Mouse (Mus musculus) neutrophil, adult 5-6 weeks (primary cell): ENCODE results near the gene Gab1. TPM values are rescaled to one million over a fixed set of nuclear protein-coding genes. Genes with fewer than 3 reads are reported as not detected.

Experiments
- ATAC-seq: fragments of 151-379, 151-347 bp; 2 replicates; pipeline ENCODE4 v1.8.0; 2017; ENCODE audit warnings: mild to moderate bottlenecking, moderate TSS enrichment; ENCODE audit not compliant: insufficient number of reproducible peaks, poor library complexity, low FRiP score, severe bottlenecking; ENCODE audit errors: extremely low read depth
- total RNA-seq: library from RNA; stranded (forward); fragments of 200-1000 nt; gene quantifications from 2 replicates; pipeline ENCODE4 v1.2.3, GENCODE M21; 2017

The Gab1 gene
- total RNA-seq, 1 experiment from 2014 or later = 1.2 TPM

DNA sequence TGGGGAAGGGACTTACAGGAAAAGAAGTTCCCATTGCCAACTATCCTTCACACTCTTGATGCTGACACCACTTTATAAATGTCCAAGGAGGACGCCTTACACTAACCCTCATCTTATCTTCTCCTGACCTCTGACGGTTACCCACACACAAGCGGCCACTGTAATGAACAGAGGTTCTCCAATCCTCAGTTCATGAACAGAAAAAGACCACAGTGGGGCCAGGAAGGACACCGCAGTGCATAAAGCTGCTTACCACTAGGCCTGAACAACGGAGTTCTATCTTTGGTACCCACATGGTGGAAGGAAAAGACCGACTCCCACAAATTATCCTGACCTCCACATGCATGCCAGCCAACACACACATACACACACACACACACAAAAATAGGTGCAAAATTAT is 28.7 kb downstream of the Gab1 start:
- ATAC-seq = no peak

DNA sequence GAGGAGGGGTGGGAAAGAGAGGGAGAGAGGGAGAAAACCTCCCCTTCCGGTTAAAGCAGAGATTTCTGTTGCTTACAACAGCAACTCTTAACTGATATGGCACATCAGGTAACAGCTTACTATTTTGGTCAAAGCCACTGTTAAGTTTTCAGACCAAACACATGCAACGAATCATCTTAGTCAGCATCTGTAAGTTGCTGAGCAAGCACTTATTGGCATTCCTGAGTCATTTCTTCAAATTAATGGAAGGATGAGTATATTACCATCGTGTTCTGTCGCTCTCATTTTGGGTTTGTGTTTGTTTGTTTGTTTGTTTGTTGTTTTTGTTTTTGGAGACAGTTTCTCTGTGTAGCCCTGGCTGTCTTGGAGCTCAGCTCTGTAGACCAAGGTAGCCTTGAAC is 30.3 kb downstream of the Gab1 start:
- no peak for ATAC-seq

DNA sequence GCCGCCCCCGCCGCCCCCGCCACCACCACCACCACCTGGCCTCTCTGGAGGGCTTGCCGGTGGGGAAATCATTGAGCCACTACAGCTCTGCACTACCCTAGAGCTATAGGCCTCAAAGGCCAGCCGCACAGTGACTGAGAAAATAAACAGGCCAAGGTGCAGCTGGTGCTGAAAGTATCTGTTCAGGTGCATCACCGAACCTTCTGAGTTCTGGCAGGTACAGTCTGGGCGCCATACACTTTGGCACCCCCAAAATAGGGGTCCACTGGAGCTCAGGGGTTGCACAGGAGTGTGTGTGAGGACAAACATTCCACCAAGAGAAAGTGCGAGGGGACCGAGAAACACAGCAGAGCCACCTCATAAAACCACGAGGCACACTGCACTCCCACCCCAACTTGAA is 31.7 kb downstream of the Gab1 start:
- no peak for ATAC-seq

DNA sequence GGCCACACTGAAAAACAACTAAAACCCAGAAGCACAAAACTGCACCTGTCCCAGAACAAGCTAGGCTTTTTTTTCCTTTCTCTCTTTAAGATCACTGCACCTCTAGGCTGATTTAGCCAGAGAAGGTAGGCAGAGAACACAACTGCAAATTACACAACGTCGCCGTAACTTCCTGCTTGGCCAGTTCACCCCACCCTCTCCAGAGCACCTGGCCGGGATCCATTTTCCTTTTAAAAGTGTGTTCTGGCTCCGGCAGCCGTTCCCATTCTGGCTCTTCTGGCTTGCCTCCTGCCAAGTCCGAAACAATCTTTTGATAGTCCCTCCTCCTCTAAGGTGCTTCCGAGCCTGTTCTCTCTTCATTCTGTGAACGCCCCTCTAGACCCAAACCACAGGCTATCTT is 32.4 kb downstream of the Gab1 start:
- no peak for ATAC-seq

DNA sequence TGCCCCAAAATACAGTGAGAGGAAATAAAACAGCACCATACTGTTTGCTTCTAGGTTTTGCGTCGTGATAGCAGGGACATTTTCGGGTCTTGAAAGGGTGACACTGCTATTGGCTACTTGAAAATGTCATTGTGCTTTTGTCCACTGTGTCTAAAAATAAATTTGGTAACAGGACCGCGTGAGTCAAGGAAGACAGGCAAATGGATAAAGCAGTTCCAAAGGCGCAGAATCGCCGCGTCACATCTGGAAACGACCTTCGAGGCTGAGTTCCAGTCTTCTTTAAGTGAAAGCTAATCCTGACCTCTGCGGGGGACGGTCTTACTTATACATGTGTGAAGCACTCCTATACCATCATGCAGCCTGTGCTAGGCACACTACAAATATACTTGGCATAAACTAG is 35.0 kb downstream of the Gab1 start:
- ATAC-seq = no peak

DNA sequence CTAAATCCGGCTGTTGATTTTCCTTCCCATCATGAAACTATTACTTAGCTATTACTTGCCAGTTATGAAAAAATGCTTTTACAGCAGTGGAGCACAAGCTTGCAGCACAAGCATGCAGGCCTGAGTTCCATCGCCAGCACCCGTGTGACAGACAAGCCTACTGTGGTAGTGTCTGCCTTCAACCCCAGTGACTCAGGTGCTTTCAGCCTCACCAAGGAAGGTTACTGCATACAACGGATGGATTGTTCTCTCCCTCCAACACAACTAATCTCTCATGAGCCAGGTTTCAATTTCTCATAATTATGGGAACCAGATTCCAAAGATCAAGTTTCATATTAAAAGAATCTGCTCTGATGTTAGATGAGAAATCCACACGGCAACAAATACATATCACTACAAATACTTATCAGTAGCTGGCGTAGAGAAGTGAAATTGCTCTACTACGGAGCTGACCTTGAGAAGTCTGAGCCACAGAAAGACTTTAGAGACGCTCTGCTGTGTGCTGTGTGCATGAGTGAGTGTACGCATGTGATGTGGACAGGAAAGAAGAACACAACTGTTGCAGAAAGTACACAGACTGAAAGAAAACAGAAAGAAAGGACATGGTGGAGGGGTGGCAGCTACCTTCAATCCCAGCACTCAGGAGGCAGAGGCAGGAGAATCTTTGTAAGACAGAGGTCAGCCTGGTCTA is 36.4 kb downstream of the Gab1 start:
- no peak for ATAC-seq

DNA sequence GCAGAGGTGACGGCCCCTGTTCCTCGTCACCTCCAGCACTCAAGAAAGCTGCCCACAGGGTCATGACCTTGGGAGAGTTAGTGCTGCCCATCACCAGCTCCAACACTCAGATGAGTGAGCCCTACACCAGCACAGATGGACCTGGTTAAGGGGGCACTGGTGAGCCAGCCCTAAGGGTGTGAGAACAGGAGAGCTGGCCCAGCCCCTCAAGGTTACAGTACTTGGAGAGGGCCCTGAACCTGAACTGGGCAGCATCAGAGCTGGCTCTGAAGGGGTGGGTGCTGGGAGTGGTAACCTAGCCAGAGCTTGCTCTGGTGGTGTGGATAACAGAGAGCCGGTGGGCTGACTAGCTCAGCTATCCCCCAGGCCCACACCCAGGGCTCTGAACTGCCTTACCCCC is 37.8 kb downstream of the Gab1 start:
- ATAC-seq = no peak

DNA sequence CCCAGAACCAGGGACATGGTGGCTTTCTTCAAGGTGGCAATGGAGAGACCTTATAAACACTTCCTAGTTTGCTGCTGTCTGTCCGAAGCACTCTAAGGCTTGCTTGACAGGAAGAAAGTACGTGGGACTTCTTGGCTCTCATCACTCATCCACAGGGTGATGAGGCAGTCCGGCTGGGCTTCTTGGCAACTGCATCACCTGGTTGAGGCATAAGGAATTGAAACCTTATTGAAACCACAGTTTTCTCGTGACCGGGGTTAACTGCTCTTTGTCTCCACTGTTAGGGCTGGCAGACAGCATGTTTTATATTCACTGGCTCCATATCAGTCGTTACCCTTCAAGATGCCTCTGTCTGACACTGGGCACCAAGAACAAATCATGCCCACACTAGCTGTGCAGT is 40.2 kb downstream of the Gab1 start:
- no peak for ATAC-seq

DNA sequence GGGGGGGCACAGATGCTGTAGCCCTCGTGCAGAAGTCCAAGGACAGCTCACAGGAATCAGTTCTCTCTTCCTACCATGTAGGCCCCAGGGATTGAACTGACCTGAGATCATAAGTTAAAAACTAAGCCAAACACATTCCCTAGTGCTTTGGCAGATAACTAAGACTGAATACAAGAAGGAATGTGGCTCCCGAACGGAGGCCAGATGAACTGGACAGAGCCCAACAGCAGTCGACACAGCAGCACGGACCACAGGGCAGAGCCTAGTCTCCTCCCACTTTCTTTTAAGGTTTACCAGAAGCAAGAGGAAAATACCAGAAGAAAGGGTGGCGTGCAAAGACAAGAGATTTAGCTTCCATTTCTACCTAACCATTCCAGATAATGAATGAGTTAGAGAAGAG is 42.1 kb downstream of the Gab1 start:
- no peak for ATAC-seq

DNA sequence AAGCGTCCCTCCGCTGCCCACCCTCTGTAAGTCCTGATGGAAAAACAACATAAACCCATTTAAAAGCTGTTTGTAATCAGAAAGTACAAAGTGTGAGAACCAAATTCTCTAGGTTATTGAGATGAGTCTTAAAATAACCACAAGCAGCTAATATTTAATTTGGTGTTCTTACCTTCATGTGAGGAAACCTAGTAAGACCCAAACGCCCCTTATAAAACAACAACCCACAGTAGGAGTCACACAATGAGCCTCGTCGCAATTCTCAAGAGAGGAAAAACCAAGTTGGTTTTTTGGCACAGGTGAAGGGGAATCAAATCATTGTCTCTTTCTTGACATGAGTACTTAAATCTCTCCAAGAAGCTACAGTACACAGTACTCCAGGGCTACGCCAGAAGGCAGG is 44.9 kb downstream of the Gab1 start:
- ATAC-seq = no peak

DNA sequence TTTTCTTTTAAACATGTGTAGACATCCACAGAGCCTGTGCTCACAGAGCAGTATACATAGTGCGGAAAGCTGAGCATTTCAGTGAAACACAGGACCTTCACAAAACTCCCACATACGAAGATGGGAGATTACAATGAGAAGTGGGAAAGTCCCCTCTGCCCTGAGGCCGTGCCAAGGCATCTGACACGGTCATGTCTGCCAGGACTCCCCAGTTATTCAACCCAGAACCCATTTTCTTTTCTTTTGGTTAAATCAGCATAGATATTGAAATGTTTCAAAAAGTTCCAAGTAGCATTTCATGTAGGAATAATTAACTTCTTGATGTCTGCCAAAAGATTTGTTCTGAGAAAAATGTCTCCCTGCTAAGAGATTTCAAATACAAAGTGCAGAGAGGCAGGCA is 45.9 kb downstream of the Gab1 start:
- no peak for ATAC-seq

DNA sequence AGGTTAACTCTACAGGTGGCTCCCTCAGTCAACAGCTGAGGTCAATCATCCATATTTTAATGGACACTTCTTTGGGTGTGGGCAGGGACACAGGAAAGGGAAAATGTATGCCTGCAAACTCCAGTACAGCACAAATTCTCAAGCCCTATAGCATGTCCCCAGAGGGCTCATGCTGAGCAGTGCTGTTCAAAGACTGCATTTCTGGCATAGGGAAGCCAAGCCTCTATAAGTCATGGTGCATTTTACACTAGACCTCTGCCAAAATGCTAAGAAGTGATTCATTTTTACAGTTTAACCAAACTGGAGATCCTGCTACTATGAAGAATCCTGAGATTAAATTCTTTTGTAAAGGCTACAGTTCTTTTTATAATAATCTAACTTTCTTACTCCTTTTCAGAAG is 47.8 kb downstream of the Gab1 start:
- no peak for ATAC-seq

DNA sequence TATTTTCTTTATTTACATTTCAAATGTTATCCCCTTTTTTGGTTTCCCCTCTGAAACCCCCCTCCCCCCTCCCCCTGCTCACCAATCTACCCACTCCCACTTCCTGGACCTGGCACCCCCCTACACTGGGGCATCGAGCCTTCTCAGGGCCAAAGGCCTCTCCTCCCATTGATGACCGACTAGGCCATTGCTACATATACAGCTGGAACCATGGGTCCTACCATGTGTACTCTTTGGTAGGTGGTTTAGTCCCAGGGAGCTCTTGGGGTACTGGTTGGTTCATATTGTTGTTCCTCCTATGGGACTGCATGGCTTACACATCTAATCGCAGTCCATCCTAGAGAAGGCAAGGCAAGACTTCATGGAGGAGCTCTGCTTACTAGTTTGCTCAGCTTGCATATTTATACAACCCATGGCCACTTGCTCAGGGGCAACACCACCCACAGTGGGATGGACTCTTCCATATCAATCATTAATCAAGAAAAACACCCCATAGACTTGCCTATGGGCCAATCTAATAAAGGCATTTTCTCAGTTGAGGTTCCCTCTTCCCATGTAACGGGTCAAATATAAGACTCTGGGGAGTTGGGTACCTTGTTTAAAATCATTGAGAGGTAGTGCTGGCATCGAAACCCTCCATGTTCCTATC is 48.3 kb downstream of the Gab1 start:
- no peak for ATAC-seq

DNA sequence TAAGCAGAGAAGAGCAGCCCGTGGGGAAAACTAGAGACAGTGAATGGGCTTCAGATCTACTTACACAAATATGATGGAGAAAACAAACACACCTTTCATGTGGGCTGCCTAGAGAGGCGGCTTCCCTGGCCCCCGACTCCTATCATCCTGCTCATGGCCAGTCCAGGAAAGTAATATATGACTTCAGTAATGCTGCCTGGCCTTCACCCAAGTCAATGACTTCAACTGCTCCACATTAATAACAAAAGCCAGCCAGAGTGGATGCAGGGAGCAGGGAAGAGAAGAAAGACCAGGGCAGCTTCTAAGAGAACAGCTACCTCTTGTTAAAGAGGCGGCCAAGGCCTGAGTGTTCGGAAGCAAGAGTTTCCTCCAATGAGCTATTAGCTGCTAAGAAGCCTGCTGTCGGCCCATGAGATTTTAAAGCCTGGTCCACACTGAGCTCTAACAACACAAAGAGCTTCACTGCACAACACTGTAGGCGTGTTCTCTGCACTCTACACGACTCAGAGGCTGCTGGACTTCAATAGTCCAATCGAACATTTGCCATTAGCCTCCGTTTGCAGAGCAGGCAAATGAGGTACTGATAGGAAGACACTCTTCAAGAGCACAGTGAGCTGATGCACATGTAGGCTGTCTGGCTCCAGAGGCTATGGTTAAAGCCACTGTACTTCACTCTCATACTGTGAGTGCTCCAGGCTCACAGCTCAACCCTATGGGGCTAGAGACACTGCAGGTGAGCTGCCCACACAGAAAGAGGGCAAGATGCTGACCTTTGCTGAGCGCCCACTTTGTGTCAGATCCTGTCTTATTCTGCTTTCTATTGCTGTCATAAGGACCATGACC is 49.4 kb downstream of the Gab1 start:
- no peak for ATAC-seq

DNA sequence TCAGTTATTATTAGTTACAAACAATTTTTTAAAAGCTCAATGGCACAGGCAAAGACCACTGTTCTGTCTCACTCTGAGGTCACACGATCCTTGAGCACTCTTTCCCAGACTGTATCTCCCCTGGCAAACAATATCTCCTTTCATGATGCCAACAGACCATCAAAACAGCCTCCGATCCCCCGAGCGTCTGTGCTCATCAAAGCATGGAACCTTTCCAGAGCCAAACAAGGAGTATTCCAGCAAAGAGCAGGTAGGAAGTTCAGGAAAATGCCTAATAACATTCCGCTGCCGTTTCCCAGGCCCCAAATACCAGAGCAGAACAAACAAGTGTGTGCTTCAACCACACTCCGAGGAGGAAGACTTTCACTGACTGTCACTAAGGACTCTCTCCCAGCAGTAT is 50.2 kb downstream of the Gab1 start:
- no peak for ATAC-seq

DNA sequence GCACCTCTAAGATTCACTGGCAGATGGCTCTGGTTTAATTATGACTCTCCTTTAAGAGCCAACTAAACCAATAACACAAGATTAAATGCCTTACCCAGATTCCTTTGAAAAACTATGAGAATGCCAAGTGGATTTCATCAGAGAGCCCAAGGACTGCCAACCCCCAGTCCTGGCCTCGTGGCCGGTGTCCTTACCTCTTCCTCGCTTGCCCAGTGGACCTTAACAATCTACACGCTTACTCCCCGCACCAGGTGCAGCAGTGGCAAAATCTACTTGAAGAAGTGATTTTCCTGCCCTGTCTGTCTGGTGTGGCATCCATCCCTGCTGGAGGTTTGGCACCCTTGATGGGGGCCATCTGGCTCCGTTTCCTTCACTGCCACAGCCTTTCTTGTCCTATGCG is 53.3 kb downstream of the Gab1 start:
- ATAC-seq = no peak

DNA sequence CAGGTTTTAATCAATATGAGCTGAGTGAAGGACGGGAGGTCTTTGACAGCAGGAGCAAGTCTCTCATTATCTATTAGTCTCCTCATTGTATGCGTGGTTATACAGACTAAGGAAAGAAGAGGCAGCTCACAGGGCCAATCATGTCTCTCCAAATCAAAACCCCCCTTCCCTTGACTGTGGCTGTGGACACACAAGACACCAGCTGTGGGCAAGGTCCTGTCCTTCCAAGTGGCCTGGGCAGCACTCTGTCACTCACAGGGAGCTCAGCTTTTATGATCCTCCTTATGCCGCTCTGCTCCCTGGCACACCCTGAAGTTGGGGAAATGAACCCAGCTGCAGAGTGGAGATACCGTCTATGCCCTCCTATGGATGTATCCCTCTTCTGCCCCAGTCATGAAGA is 55.2 kb downstream of the Gab1 start:
- no peak for ATAC-seq

DNA sequence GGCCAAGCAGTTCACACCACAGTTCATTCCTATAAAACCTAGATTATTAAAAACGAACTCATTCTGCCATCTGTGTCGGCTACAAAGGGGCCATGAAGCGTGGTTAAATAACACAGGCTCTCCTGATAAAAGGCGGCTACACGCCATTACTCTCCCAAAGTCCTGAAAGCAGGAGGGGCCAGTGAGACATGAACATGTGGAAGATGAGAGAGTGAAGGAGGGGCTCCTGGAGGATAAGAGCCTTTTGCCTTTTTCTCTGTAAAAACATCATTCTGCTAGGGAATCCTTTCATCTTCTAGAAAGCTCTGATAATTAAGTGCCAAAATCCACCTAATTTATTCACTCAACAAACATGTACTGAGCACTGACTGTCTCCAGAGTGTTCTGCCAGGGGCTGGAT is 55.9 kb downstream of the Gab1 start:
- no peak for ATAC-seq

DNA sequence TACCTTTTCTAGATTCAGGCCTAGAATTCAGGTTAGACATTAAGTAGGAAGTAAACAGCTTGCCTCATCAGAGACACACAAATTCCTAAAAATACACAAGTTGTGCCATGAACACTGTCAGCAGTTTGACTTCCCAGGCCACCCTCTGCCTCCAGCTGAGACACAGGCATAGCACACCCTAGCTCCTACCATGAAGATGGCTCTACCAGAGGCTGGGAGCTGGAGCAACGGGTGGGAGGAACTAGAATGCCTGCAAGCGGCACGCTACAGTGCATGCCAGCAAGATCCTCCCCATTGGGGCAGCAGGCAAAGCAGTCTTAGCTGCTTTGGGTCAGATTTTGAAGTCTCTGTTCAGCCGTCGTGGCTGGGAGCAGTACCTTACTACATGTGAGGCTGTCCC is 57.1 kb downstream of the Gab1 start:
- ATAC-seq = no peak
